Mouse (Mus musculus) midbrain, embryonic 12.5 days (tissue): ENCODE data around the gene Clec2e. TPM values are rescaled to one million over a fixed set of nuclear protein-coding genes. Genes with fewer than 3 reads are reported as not detected.
"Not testable (repeated sequence)": the region's sequence is repeated elsewhere in the genome, so short reads cannot be mapped to it uniquely, and the experiment has no call there.

Experiments
- ATAC-seq: fragments of 200-750 bp; cut with Nextera tagmentation; 2 replicates; pipeline ENCODE4 v1.8.0; 2017; ENCODE audit warnings: low read depth, moderate TSS enrichment, moderate library complexity; ENCODE audit not compliant: low FRiP score
- H3K27ac ChIP-seq: fragments of 300-500 bp; sonication (generic); replicated peaks from 2 replicates; pipeline ENCODE4 v1.5.1; 2016; ENCODE audit warnings: mild to moderate bottlenecking
- H3K27me3 ChIP-seq: fragments of 300-500 bp; sonication (generic); 2 replicates; pipeline ENCODE4 v1.6.1; 2016; ENCODE audit warnings: mild to moderate bottlenecking
- H3K36me3 ChIP-seq: fragments of 300-500 bp; sonication (generic); 2 replicates; pipeline ENCODE4 v1.6.1; 2016
- H3K4me1 ChIP-seq: fragments of 300-500 bp; sonication (generic); 2 replicates; pipeline ENCODE4 v1.6.1; 2016
- H3K4me2 ChIP-seq: fragments of 300-500 bp; sonication (generic); replicated peaks from 2 replicates; pipeline ENCODE4 v1.6.1; 2016; ENCODE audit warnings: mild to moderate bottlenecking, moderate library complexity
- H3K4me3 ChIP-seq: fragments of 300-500 bp; sonication (generic); 2 replicates; pipeline ENCODE4 v1.5.1; 2016; ENCODE audit warnings: mild to moderate bottlenecking
- H3K9ac ChIP-seq: fragments of 300-500 bp; sonication (generic); replicated peaks from 2 replicates; pipeline ENCODE4 v1.6.1; 2016; ENCODE audit warnings: mild to moderate bottlenecking, moderate library complexity
- H3K9me3 ChIP-seq: fragments of 300-500 bp; sonication (generic); 2 replicates; pipeline ENCODE4 v1.6.1; 2016; ENCODE audit warnings: mild to moderate bottlenecking
- WGBS: fragments of 180-500 bp; shearing (Covaris S2); methylation state at CpG from one replicate; pipeline ENCODE4 v1.1.7; 2016; 5-methylcytosine and 5-hydroxymethylcytosine counted together
- polyA plus RNA-seq: library from polyadenylated mRNA; unstranded; fragments of >200 nt; fragmentation: Nextera tagmentation; extraction: Ambion mirVana; gene quantifications from 2 replicates; pipeline ENCODE4 v1.2.1, GENCODE M21; 2016

Gene Clec2e
- not detected in 2 replicates for polyA plus RNA-seq

DNA sequence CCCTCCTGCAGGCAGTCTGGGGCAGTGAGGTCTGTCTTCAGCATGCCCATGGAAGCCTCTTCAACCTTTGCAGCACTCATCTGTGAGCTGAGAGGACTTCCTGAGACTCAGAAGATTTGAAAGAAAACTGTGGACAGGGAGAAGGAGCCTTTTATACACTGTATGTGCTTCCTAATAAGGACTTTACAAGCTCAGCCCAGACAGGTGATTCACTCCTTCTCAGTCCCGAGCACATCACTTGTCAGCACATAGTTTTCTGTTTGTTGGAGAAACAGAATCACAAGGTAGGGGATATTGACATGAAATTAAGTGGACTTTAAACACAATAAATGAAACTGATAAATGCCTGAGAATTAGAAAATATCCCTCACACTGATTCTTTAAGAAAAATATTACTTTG is at the start of gene Clec2e:
Gene Clec2e, minus strand, starts transcription at position 120 of the 400 bp plus-strand sequence.
- ATAC-seq, H3K4me1 ChIP-seq, H3K4me3 ChIP-seq, H3K27ac ChIP-seq, H3K27me3 ChIP-seq, H3K9me3 ChIP-seq, H3K36me3 ChIP-seq, H3K9ac ChIP-seq, H3K4me2 ChIP-seq: not testable (repeated sequence)
- WGBS, result 79% methylated on average over 1 of the region's 1 CpGs

GRCm38 (mm10) chr6:129146812-129147211 is 46.1 kb upstream of the Clec2e start:
- WGBS, result 95% methylated on average over 2 of the region's 2 CpGs
- ATAC-seq, result no peak
- Histone ChIP-seq H3K4me2 (no peak overlapping the region), H3K36me3 (no peaks in the 10 kb centered on the region), H3K27ac (no peak overlapping the region), H3K9me3 (no peaks in the 10 kb centered on the region), H3K4me1 (no peaks in the 10 kb centered on the region), H3K27me3 (no peaks in the 10 kb centered on the region), H3K9ac (no peak overlapping the region), H3K4me3 (no peak overlapping the region)

GRCm38 (mm10) chr6:129132604-129133341 is 32.1 kb upstream of the Clec2e start:
- no peak overlapping the region for H3K4me2 ChIP-seq
- H3K4me1 ChIP-seq, result no peaks in the 10 kb centered on the region
- no peaks in the 10 kb centered on the region for H3K9me3 ChIP-seq
- 86% methylated on average over 4 of the region's 4 CpGs for WGBS
- no peak for ATAC-seq
- H3K9ac ChIP-seq, result no peak overlapping the region
- no peak overlapping the region for H3K4me3 ChIP-seq
- H3K27me3 ChIP-seq, result no peaks in the 10 kb centered on the region
- no peak overlapping the region for H3K27ac ChIP-seq
- H3K36me3 ChIP-seq, result no peaks in the 10 kb centered on the region

DNA sequence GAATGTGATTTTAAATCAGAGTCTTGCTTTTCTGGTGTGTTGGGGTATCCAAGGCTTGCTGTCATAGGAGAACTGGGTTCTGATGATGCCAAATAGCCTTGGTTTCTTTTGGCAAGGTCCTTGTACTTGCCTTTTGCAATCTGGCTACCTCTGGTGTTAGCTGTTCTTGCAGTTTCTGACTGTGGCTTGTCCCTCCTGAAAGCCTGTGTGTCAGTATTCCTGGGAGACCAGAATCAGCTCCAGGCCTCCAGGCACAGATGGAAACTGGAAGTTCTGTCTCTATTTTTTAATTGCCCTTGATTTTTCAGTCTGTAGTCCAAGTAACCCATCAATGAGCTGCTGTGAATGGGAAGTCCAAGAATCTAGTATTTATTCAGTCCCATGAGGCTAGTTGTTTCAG is 26.1 kb upstream of the Clec2e start:
- H3K4me3 ChIP-seq, result no peak overlapping the region
- H3K4me1 ChIP-seq, result no peaks in the 10 kb centered on the region
- no peak overlapping the region for H3K9ac ChIP-seq
- H3K27me3 ChIP-seq, result no peaks in the 10 kb centered on the region
- no peak for ATAC-seq
- H3K27ac ChIP-seq, result no peak overlapping the region
- H3K4me2 ChIP-seq, result no peak overlapping the region
- no peaks in the 10 kb centered on the region for H3K9me3 ChIP-seq
- no peaks in the 10 kb centered on the region for H3K36me3 ChIP-seq

GRCm38 (mm10) chr6:129124531-129124930 is 23.8 kb upstream of the Clec2e start:
- H3K9me3 ChIP-seq, H3K4me2 ChIP-seq, ATAC-seq, H3K4me1 ChIP-seq, H3K4me3 ChIP-seq, H3K36me3 ChIP-seq, H3K9ac ChIP-seq, H3K27ac ChIP-seq, H3K27me3 ChIP-seq: not testable (repeated sequence)

DNA sequence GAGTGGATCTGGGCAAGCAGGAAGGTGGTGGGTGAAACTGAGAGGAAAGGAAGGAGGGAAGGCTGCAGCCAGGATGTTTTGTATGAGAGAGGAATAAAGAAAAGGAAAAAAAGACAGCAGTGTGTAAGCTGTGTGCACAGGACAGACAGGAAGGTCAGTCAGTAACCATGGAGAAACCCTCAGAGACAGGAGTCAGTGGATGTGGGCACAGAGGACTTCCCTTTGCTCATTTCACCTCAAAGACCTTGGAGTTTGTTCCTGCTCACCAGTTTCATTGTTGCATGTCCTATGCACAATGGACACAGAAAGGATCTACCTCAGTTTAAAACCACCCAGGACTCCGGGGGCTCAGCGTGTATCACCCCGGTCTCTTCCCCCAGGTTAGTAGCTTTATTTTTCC is 15.5 kb upstream of the Clec2e start:
- WGBS, result 96% methylated on average over 3 of the region's 3 CpGs
- Histone ChIP-seq H3K9me3 (no peaks in the 10 kb centered on the region), H3K4me1 (no peaks in the 10 kb centered on the region), H3K4me2 (no peak overlapping the region), H3K4me3 (no peak overlapping the region), H3K9ac (no peak overlapping the region), H3K27ac (no peak overlapping the region), H3K36me3 (no peaks in the 10 kb centered on the region), H3K27me3 (no peaks in the 10 kb centered on the region)
- no peak for ATAC-seq

DNA sequence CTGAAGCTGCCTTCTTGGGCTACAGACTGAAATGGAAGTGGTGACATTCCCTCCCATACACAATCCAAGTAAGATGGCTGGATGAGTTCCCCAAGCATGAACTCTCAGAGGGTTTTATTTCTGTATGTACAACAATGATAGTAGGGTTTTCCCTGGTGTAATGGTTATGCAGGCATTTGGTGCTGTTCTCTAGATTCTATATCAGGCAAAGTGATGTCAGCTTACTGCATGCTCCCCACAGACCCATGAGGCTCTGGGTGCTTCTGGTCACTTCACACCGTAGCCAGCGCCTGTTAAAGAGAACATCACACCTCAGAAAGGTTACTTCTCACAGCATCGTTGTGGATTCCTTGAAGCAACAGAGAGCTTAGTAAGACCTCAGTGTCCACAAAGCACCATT is 13.5 kb upstream of the Clec2e start:
- WGBS, result 96% methylated on average over 3 of the region's 3 CpGs
- not testable (repeated sequence) for ATAC-seq

GRCm38 (mm10) chr6:129113769-129114168 is 13.1 kb upstream of the Clec2e start:
- no peaks in the 10 kb centered on the region for H3K9me3 ChIP-seq
- H3K4me2 ChIP-seq, result no peak overlapping the region
- ATAC-seq, result no peak
- H3K4me3 ChIP-seq, result no peak overlapping the region
- WGBS, result 65% methylated on average over 1 of the region's 1 CpGs
- no peaks in the 10 kb centered on the region for H3K27me3 ChIP-seq
- H3K9ac ChIP-seq, result no peak overlapping the region
- no peaks in the 10 kb centered on the region for H3K4me1 ChIP-seq
- H3K27ac ChIP-seq, result no peak overlapping the region
- no peaks in the 10 kb centered on the region for H3K36me3 ChIP-seq

More for the DNA sequence above, 13.5 kb upstream of the Clec2e start:
- not testable (repeated sequence) for H3K4me2 ChIP-seq, H3K9ac ChIP-seq, H3K27me3 ChIP-seq, H3K9me3 ChIP-seq, H3K4me1 ChIP-seq, H3K4me3 ChIP-seq, H3K36me3 ChIP-seq, H3K27ac ChIP-seq

GRCm38 (mm10) chr6:129113030-129113673 is 12.4 kb upstream of the Clec2e start:
- Histone ChIP-seq H3K4me3 (no peak overlapping the region), H3K9me3 (no peaks in the 10 kb centered on the region), H3K27me3 (no peaks in the 10 kb centered on the region), H3K4me2 (no peak overlapping the region), H3K4me1 (no peaks in the 10 kb centered on the region), H3K36me3 (no peaks in the 10 kb centered on the region), H3K27ac (no peak overlapping the region), H3K9ac (no peak overlapping the region)
- WGBS, result 100% methylated on average over 1 of the region's 1 CpGs
- no peak for ATAC-seq

GRCm38 (mm10) chr6:129112526-129112925 is 11.8 kb upstream of the Clec2e start:
- Histone ChIP-seq H3K27me3 (no peaks in the 10 kb centered on the region), H3K36me3 (no peaks in the 10 kb centered on the region), H3K27ac (no peak overlapping the region), H3K9me3 (no peaks in the 10 kb centered on the region), H3K4me3 (no peak overlapping the region), H3K4me2 (no peak overlapping the region), H3K9ac (no peak overlapping the region), H3K4me1 (no peaks in the 10 kb centered on the region)
- 80% methylated on average over 1 of the region's 1 CpGs for WGBS
- ATAC-seq, result no peak

DNA sequence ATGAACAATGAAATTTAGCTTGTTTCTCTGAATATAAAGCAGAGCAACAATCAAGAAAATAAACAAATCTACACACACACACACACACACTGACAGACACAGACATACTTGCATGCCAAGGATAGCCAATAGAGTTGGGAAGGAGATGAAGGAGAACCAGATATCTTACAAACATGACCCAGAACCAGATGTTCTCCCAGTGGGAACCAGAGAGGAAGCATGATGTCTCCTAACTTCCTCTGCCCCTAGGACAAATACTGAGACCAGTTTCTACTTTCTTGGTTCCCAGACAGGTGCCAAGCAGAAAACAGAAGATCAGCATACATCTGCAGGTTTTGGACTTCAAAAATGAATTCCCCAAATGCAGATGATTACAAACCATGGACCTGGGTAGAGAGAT is 7.2 kb upstream of the Clec2e start:
- no peak overlapping the region for H3K4me3 ChIP-seq
- no peak for ATAC-seq
- H3K4me2 ChIP-seq, result no peak overlapping the region
- H3K9ac ChIP-seq, result no peak overlapping the region
- no peak overlapping the region for H3K27ac ChIP-seq
- H3K4me1 ChIP-seq, result no peaks in the 10 kb centered on the region
- no peaks in the 10 kb centered on the region for H3K9me3 ChIP-seq
- H3K27me3 ChIP-seq, result no peaks in the 10 kb centered on the region
- no peaks in the 10 kb centered on the region for H3K36me3 ChIP-seq

GRCm38 (mm10) chr6:129102858-129103555 is 2.3 kb upstream of the Clec2e start:
- Histone ChIP-seq H3K4me1 (no peaks in the 10 kb centered on the region), H3K27me3 (no peaks in the 10 kb centered on the region), H3K9ac (no peak overlapping the region), H3K36me3 (no peaks in the 10 kb centered on the region), H3K4me2 (no peak overlapping the region), H3K4me3 (no peak overlapping the region), H3K27ac (no peak overlapping the region), H3K9me3 (no peaks in the 10 kb centered on the region)
- 82% methylated on average over 4 of the region's 4 CpGs for WGBS
- ATAC-seq, result no peak
